Mouse (Mus musculus) heart, embryonic 16.5 days (tissue): ENCODE measurements around the gene Kcnj10. TPM values are rescaled to one million over a fixed set of nuclear protein-coding genes. Genes with fewer than 3 reads are reported as not detected.

Experiments used
- ATAC-seq: fragments of 200-750 bp; cut with Nextera tagmentation; replicated peaks from 2 replicates; pipeline ENCODE4 v1.8.0; 2017; ENCODE audit warnings: moderate number of reproducible peaks; ENCODE audit not compliant: insufficient read depth, low FRiP score; ENCODE audit errors: extremely low read depth
- H3K27ac ChIP-seq: fragments of 300-500 bp; sonication (generic); 2 replicates; pipeline ENCODE4 v1.5.1; 2014; ENCODE audit warnings: mild to moderate bottlenecking, low read length, control low read depth, moderate library complexity
- H3K27me3 ChIP-seq: fragments of 300-500 bp; sonication (generic); 2 replicates; pipeline ENCODE4 v1.6.1; 2014; ENCODE audit warnings: low read length, mixed read lengths; ENCODE audit not compliant: control insufficient read depth, insufficient read depth
- H3K36me3 ChIP-seq: fragments of 300-500 bp; sonication (generic); 2 replicates; pipeline ENCODE4 v1.6.1; 2014; ENCODE audit not compliant: control insufficient read depth, insufficient read depth
- H3K4me1 ChIP-seq: fragments of 300-500 bp; sonication (generic); 2 replicates; pipeline ENCODE4 v1.6.1; 2014; ENCODE audit warnings: low read length, mixed read lengths; ENCODE audit not compliant: control insufficient read depth, insufficient read depth
- H3K4me2 ChIP-seq: fragments of 300-500 bp; sonication (generic); 2 replicates; pipeline ENCODE4 v1.6.1; 2014; ENCODE audit warnings: low read depth, mild to moderate bottlenecking, control low read depth, low read length
- H3K4me3 ChIP-seq: fragments of 300-500 bp; sonication (generic); 2 replicates; pipeline ENCODE4 v1.5.1; 2014; ENCODE audit warnings: mild to moderate bottlenecking, control low read depth, low read length
- H3K9ac ChIP-seq: fragments of 300-500 bp; sonication (generic); 2 replicates; pipeline ENCODE4 v1.6.1; 2014; ENCODE audit warnings: low read length, control low read depth
- H3K9me3 ChIP-seq: fragments of 300-500 bp; sonication (generic); replicated peaks from 2 replicates; pipeline ENCODE4 v1.6.1; 2016; ENCODE audit warnings: low read length; ENCODE audit not compliant: control insufficient read depth
- WGBS: fragments of 180-500 bp; shearing (Covaris S2); extraction: QIAGEN DNeasy Blood & Tissue Kit; methylation state at CpG from one replicate; pipeline ENCODE4 v1.1.7; 2014; 5-methylcytosine and 5-hydroxymethylcytosine counted together
- polyA plus RNA-seq: library from polyadenylated mRNA; unstranded; fragments of >200 nt; fragmentation: Nextera tagmentation; extraction: Ambion mirVana; gene quantifications from 2 replicates; pipeline ENCODE4 v1.2.1, GENCODE M21; 2015

Gene Kcnj10
- polyA plus RNA-seq, 1 experiment from 2014 or later = 0.05 TPM

DNA sequence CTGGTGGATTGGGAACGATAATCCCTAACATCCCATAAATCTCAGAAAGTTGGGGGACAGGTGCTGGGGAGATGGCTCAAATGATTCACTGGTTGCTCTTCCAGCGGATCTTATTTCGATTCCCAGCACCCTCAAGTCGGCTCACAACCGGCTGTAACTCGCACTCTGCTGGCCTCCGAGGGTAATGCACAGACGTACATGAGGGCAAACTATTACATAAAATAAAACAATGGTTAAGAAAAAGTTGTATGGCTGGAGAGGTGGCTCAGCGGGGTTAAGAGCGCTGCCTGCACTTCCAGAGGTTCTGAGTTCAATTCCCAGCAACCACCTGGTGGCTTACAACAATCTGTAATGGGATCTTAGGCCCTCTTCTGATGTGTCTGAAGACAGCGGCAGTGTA is 14.3 kb upstream of the Kcnj10 start:
- WGBS = 52% methylated on average over 11 of the region's 11 CpGs
- peak overlapping the region; percentile 88 for H3K4me2 ChIP-seq
- H3K9ac ChIP-seq = no peak overlapping the region
- no peak for ATAC-seq
- H3K4me1 ChIP-seq = peaks cover 2% of the 10 kb centered on the region; the same call in 1 of the 2 replicates
- H3K27ac ChIP-seq = no peak overlapping the region
- peaks cover 58% of the 10 kb centered on the region for H3K27me3 ChIP-seq
- peak overlapping the region; percentile 58 for H3K4me3 ChIP-seq
- H3K36me3 ChIP-seq = no peaks in the 10 kb centered on the region
- H3K9me3 ChIP-seq = peaks cover 4% of the 10 kb centered on the region

DNA sequence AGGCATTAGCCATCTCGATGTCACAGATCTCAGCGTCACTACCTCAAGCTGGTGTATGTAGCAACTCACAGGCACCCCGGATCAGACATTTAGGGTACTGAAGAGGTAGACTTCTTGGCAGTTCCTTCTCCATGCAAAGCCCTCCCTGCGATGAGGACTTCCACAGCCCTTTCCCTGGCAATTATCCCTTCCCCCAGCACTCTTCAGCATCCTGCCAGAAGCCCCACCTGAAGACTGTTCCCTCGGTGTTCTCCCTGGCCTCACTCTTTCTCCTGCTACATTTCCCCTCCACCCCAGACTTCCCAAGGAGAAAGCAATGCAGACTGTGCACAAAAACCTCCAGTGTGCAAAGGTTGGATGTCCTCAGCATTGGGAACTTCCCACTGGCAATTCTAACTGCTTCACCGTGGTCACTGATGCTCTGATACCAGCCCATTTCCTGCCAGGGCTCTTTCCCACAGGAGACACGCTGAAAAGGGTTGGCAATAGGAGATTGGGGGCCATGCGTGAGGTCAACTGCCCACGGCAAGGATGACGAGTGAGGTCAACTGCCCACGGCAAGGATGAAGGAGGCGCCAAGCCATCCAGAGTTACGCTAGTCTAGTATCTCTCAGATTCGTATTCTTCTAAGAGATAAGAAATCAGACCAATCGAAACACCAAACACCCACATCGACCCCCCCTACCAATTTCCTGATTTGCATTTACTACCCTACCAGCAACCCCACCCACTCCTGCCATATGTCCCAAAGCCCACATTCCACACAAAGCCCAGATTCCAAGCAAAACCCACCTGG is 13.6 kb upstream of the Kcnj10 start:
- H3K4me3 ChIP-seq = no peak overlapping the region
- H3K4me1 ChIP-seq = peaks cover 2% of the 10 kb centered on the region; the same call in 1 of the 2 replicates
- peaks cover 4% of the 10 kb centered on the region for H3K9me3 ChIP-seq
- peaks cover 61% of the 10 kb centered on the region for H3K27me3 ChIP-seq
- WGBS = 76% methylated on average over 16 of the region's 16 CpGs
- no peak for ATAC-seq
- H3K27ac ChIP-seq = no peak overlapping the region
- no peak overlapping the region for H3K4me2 ChIP-seq
- H3K9ac ChIP-seq = no peak overlapping the region
- H3K36me3 ChIP-seq = no peaks in the 10 kb centered on the region

DNA sequence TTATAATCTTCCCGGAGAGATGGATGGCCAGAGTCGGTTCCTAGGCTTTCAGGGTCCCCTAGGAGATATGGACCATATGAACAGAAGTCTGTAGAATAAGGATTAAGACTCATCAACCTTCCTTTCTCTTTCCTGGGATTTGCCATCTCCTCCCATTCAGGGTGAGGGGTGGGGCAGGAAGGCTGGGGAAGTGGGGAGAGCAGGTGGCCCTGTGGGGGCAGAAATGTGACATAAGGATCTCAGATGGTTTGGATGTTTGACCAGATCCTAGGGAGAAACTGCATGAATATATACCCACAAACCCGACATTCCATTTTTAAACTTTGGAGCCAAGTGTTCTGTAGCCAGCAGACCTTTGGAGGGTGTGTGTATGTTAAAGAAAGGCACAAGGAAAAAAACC is 13.0 kb upstream of the Kcnj10 start:
- Histone ChIP-seq H3K4me3 (no peak overlapping the region), H3K27ac (no peak overlapping the region), H3K4me2 (no peak overlapping the region), H3K9me3 (peaks cover 4% of the 10 kb centered on the region), H3K36me3 (no peaks in the 10 kb centered on the region), H3K27me3 (peaks cover 58% of the 10 kb centered on the region), H3K9ac (no peak overlapping the region), H3K4me1 (peaks cover 2% of the 10 kb centered on the region; the same call in 1 of the 2 replicates)
- ATAC-seq = no peak
- WGBS = 75% methylated on average over 3 of the region's 3 CpGs

DNA sequence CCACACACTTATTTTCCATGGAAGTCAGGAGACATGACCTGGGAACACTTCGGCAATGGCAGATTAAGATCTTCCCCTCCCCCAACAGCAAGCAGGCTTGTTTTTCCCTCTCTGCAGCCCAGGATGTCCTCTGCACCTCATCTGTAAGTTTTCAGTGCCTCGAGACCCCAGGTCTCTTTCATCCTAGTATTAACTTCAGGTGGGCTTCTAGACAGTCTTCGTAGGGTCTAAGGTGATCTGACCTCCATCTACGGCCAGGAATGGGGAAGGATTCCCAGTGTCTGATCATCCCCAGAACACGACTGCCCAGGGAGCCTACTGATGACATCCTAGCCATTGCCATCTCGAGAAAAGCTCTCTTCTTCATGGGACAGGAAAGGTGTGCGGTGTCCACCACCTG is 12.5 kb upstream of the Kcnj10 start:
- no peak overlapping the region for H3K9ac ChIP-seq
- no peak overlapping the region for H3K4me2 ChIP-seq
- peaks cover 2% of the 10 kb centered on the region; the same call in 1 of the 2 replicates for H3K4me1 ChIP-seq
- no peak for ATAC-seq
- H3K9me3 ChIP-seq = peaks cover 4% of the 10 kb centered on the region
- peaks cover 58% of the 10 kb centered on the region for H3K27me3 ChIP-seq
- H3K36me3 ChIP-seq = no peaks in the 10 kb centered on the region
- H3K4me3 ChIP-seq = no peak overlapping the region
- WGBS = 71% methylated on average over 7 of the region's 7 CpGs
- H3K27ac ChIP-seq = no peak overlapping the region

DNA sequence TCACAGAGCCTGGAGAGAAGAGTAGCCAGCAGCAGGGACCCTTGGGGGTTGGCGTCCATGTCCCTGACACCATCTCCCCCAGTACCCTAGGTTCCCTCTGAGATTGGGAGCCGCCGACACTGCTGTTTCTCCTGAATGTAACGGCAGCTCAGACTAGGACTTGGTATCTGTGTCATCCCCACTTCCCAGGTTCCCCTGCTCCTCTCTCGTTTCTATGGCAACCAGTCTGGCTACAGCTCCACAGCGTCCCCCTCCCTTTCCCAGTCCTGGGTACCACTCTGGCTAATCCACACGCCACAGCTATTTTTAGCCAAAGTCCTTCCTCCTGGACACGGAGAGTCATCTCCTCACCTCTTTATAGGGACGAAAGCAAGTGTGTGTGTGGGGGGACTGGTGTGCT is 11.9 kb upstream of the Kcnj10 start, which contains the start of gene Kcnj9:
Gene Kcnj9, minus strand, starts transcription at position 188 of the 400 bp plus-strand sequence.
- no peak within 1 kb of the TSS for H3K27ac ChIP-seq
- H3K9me3 ChIP-seq = peaks cover 4% of the 10 kb centered on the region
- ATAC-seq = no peak
- no peak within 1 kb of the TSS for H3K9ac ChIP-seq
- peaks cover 64% of the 10 kb centered on the region for H3K27me3 ChIP-seq
- no peak within 1 kb of the TSS for H3K4me3 ChIP-seq
- peaks cover 2% of the 10 kb centered on the region; the same call in 1 of the 2 replicates for H3K4me1 ChIP-seq
- 20% methylated on average over 9 of the region's 9 CpGs for WGBS
- H3K4me2 ChIP-seq = no peak within 1 kb of the TSS
- H3K36me3 ChIP-seq = no peaks in the 10 kb centered on the region

DNA sequence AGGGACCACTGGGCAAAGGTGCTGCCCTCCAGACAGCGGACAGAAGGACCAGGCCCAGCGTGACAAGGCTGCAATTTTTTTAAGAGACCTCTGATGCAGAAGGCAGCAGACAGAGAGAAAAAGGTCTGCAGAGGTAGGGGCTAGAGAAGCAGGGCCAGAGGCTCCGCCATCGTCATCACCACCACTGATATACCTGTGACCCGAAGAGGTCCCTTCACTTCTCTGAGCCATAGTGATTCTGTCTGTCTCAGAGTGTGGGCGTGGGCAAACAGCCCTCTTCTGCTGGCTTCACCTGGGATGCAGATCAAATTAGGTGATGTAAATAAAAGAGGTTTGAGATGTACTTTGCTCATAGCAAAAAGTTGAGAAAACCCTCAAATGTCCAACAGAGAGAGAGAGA is 11.4 kb upstream of the Kcnj10 start:
- Histone ChIP-seq H3K4me2 (no peak overlapping the region), H3K27ac (no peak overlapping the region), H3K4me3 (no peak overlapping the region), H3K36me3 (no peaks in the 10 kb centered on the region), H3K4me1 (peaks cover 2% of the 10 kb centered on the region; the same call in 1 of the 2 replicates), H3K9ac (no peak overlapping the region), H3K9me3 (peaks cover 4% of the 10 kb centered on the region), H3K27me3 (peaks cover 64% of the 10 kb centered on the region)
- no peak for ATAC-seq
- WGBS = 60% methylated on average over 6 of the region's 6 CpGs

DNA sequence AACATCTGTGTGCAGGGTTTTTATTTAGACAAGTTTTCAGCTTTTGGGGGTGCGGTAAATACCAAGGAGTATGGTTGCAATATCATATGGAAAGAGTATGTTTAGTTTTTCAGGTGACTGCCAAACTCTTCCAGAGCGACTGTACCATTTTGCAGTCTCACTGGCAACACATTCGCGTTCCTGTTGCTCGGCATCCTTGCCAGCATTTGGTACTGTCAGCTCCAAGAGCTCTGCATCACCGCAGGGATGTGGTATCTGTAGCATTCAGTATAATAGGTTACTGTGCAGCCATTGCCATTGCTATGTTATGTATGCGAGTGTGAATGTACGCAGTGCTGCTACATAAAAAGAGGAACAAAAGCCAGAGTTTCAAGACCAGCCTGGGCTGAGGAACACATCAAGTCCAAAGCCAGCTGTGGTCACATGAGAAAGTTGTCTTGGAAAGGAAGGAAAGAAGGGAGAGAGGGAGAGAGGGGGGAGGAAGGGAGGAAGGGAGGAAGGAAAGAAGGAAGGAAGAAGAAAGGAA is 9.5 kb upstream of the Kcnj10 start:
- H3K9ac ChIP-seq = no peak overlapping the region
- no peak overlapping the region for H3K4me3 ChIP-seq
- 65% methylated on average over 8 of the region's 8 CpGs for WGBS
- no peaks in the 10 kb centered on the region for H3K36me3 ChIP-seq
- no peaks in the 10 kb centered on the region for H3K4me1 ChIP-seq
- H3K27ac ChIP-seq = no peak overlapping the region
- H3K27me3 ChIP-seq = peaks cover 58% of the 10 kb centered on the region
- H3K9me3 ChIP-seq = peaks cover 4% of the 10 kb centered on the region
- no peak overlapping the region for H3K4me2 ChIP-seq
- no peak for ATAC-seq

DNA sequence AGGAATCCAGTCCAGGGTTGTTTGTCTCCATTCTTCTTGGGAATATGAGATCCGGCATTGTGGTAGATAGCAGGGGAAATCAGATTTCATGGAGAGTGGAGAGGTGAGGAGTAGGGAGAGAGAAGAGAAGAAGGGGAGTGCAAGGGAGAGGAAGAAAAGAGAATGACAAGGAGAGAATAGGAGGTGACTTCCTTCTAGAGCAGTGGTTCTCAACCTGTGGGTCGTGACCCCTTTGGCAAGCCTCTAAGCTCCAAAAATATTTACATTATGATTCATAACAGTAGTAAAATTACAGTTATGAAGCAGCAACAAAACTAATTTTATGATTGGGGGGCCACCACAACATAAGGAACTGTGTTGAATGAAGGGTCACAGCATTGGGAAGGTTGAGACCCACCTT is 8.1 kb upstream of the Kcnj10 start:
- Histone ChIP-seq H3K9ac (no peak overlapping the region), H3K27me3 (peaks cover 48% of the 10 kb centered on the region), H3K4me3 (no peak overlapping the region), H3K27ac (no peak overlapping the region), H3K4me2 (no peak overlapping the region), H3K4me1 (no peaks in the 10 kb centered on the region), H3K9me3 (no peaks in the 10 kb centered on the region), H3K36me3 (no peaks in the 10 kb centered on the region)
- ATAC-seq = no peak
- WGBS = 76% methylated on average over 2 of the region's 2 CpGs

DNA sequence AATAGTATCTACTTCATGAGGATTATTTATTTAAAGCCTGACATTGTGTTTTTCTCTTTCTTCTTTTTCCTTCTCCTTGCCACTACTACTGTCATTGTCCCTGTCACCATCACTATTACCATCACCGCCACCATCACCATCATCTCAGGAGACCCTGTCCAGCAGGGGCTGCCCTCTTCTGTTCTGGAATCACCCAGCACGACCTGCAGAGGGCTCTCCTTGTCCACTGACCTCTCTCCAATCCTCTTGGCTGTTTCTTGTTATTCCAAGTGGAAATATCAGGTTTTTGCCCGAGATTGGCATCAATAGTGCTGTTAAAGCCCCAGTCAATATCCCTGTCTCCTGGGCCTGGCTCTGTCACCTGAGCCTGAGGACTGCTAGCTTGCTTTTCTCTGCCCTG is 7.5 kb upstream of the Kcnj10 start:
- Histone ChIP-seq H3K9ac (no peak overlapping the region), H3K27ac (no peak overlapping the region), H3K4me2 (no peak overlapping the region), H3K27me3 (peaks cover 43% of the 10 kb centered on the region), H3K4me1 (no peaks in the 10 kb centered on the region), H3K36me3 (no peaks in the 10 kb centered on the region), H3K9me3 (no peaks in the 10 kb centered on the region), H3K4me3 (no peak overlapping the region)
- no peak for ATAC-seq
- 11% methylated on average over 3 of the region's 3 CpGs for WGBS
